Mouse (Mus musculus): ENCODE data around the gene Map3k20. TPM values are rescaled to one million over a fixed set of nuclear protein-coding genes. Genes with fewer than 3 reads are reported as not detected.
A peak's percentile ranks its signal among the peaks of the same experiment; 100 is the strongest.

Gene Map3k20
- polyA plus RNA-seq (2015; fragmentation: Nextera tagmentation; extraction: Ambion mirVana) = 5.9 and 6.0 TPM in 2 replicates

- no peaks in the 10 kb centered on the region for H3K36me3 ChIP-seq (ENCODE audit: poor library complexity, severe bottlenecking)
- 2% methylated on average over 47 of the region's 50 CpGs for WGBS
- no peaks in the 10 kb centered on the region for H3K9me3 ChIP-seq (replicated peaks)
- peak; percentile 84 for ATAC-seq
- peak within 1 kb of the TSS; percentile 78 for H3K4me3 ChIP-seq
- peak within 1 kb of the TSS; percentile 95 for H3K4me2 ChIP-seq
- H3K9ac ChIP-seq = peak within 1 kb of the TSS; percentile 84
- H3K27ac ChIP-seq = no peak within 1 kb of the TSS
- peaks cover 12% of the 10 kb centered on the region; the same call in 1 of the 2 replicates for H3K27me3 ChIP-seq
- peaks cover 14% of the 10 kb centered on the region for H3K4me1 ChIP-seq
Observed at GRCm38 (mm10) chr2:72285256-72285887, at the start of gene Map3k20. TSS of gene Map3k20 (plus strand) at chr2:72285637.

- WGBS = 88% methylated on average over 2 of the region's 2 CpGs
- Histone ChIP-seq H3K27ac (no peak overlapping the region), H3K27me3 (peaks cover 5% of the 10 kb centered on the region), H3K9me3 (replicated peaks) (no peaks in the 10 kb centered on the region), H3K36me3 (ENCODE audit: poor library complexity, severe bottlenecking) (no peaks in the 10 kb centered on the region), H3K9ac (no peak overlapping the region), H3K4me2 (no peak overlapping the region), H3K4me3 (no peak overlapping the region), H3K4me1 (peaks cover 25% of the 10 kb centered on the region)
- no peak for ATAC-seq
Observed at GRCm38 (mm10) chr2:72238421-72238820, 47.0 kb upstream of the Map3k20 start.

- H3K4me1 ChIP-seq = peaks cover 25% of the 10 kb centered on the region
- no peak overlapping the region for H3K27ac ChIP-seq
- H3K36me3 ChIP-seq (ENCODE audit: poor library complexity, severe bottlenecking) = no peaks in the 10 kb centered on the region
- 45% methylated on average over 11 of the region's 11 CpGs for WGBS
- peaks cover 5% of the 10 kb centered on the region for H3K27me3 ChIP-seq
- H3K4me2 ChIP-seq = no peak overlapping the region
- H3K9me3 ChIP-seq (replicated peaks) = no peaks in the 10 kb centered on the region
- no peak for ATAC-seq
- no peak overlapping the region for H3K9ac ChIP-seq
- H3K4me3 ChIP-seq = no peak overlapping the region
Observed at GRCm38 (mm10) chr2:72238925-72239324, 46.5 kb upstream of the Map3k20 start.

GRCm38 (mm10) chr2:72239456-72239855, 46.0 kb upstream of the Map3k20 start:
- ATAC-seq = no peak
- 90% methylated on average over 8 of the region's 8 CpGs for WGBS
- H3K9me3 ChIP-seq (replicated peaks) = no peaks in the 10 kb centered on the region
- H3K4me3 ChIP-seq = no peak overlapping the region
- H3K27me3 ChIP-seq = peaks cover 5% of the 10 kb centered on the region
- H3K36me3 ChIP-seq (ENCODE audit: poor library complexity, severe bottlenecking) = no peaks in the 10 kb centered on the region
- H3K9ac ChIP-seq = no peak overlapping the region
- no peak overlapping the region for H3K27ac ChIP-seq
- no peak overlapping the region for H3K4me2 ChIP-seq
- peaks cover 25% of the 10 kb centered on the region for H3K4me1 ChIP-seq

GRCm38 (mm10) chr2:72239993-72240392, 45.4 kb upstream of the Map3k20 start:
- no peak for ATAC-seq
- no peaks in the 10 kb centered on the region for H3K9me3 ChIP-seq (replicated peaks)
- H3K9ac ChIP-seq = no peak overlapping the region
- no peaks in the 10 kb centered on the region for H3K36me3 ChIP-seq (ENCODE audit: poor library complexity, severe bottlenecking)
- H3K27ac ChIP-seq = no peak overlapping the region
- no peak overlapping the region for H3K4me3 ChIP-seq
- H3K27me3 ChIP-seq = peaks cover 5% of the 10 kb centered on the region
- H3K4me1 ChIP-seq = peaks cover 25% of the 10 kb centered on the region
- no peak overlapping the region for H3K4me2 ChIP-seq
- WGBS = 59% methylated on average over 7 of the region's 7 CpGs

- peaks cover 5% of the 10 kb centered on the region for H3K27me3 ChIP-seq
- WGBS = 81% methylated on average over 6 of the region's 7 CpGs
- H3K9ac ChIP-seq = no peak overlapping the region
- H3K4me2 ChIP-seq = no peak overlapping the region
- H3K4me1 ChIP-seq = peaks cover 19% of the 10 kb centered on the region
- no peak for ATAC-seq
- no peaks in the 10 kb centered on the region for H3K36me3 ChIP-seq (ENCODE audit: poor library complexity, severe bottlenecking)
- H3K9me3 ChIP-seq (replicated peaks) = no peaks in the 10 kb centered on the region
- H3K27ac ChIP-seq = no peak overlapping the region
- no peak overlapping the region for H3K4me3 ChIP-seq
Observed at GRCm38 (mm10) chr2:72240691-72241090, 44.7 kb upstream of the Map3k20 start.

GRCm38 (mm10) chr2:72241714-72242472, 43.5 kb upstream of the Map3k20 start:
- no peak for ATAC-seq
- Histone ChIP-seq H3K4me3 (peak overlapping the region; percentile 15; the same call in 1 of the 2 replicates), H3K27ac (no peak overlapping the region), H3K4me2 (peak overlapping the region; percentile 42), H3K36me3 (ENCODE audit: poor library complexity, severe bottlenecking) (no peaks in the 10 kb centered on the region), H3K9me3 (replicated peaks) (no peaks in the 10 kb centered on the region), H3K9ac (no peak overlapping the region), H3K4me1 (peaks cover 15% of the 10 kb centered on the region), H3K27me3 (peaks cover 5% of the 10 kb centered on the region)
- WGBS = 47% methylated on average over 14 of the region's 14 CpGs

GRCm38 (mm10) chr2:72242910-72243675, 42.3 kb upstream of the Map3k20 start:
- no peak overlapping the region for H3K4me2 ChIP-seq
- H3K4me3 ChIP-seq = no peak overlapping the region
- no peaks in the 10 kb centered on the region for H3K9me3 ChIP-seq (replicated peaks)
- H3K4me1 ChIP-seq = peaks cover 15% of the 10 kb centered on the region
- H3K36me3 ChIP-seq (ENCODE audit: poor library complexity, severe bottlenecking) = no peaks in the 10 kb centered on the region
- no peak for ATAC-seq
- H3K27me3 ChIP-seq = peaks cover 5% of the 10 kb centered on the region
- no peak overlapping the region for H3K9ac ChIP-seq
- WGBS = 28% methylated on average over 12 of the region's 12 CpGs
- H3K27ac ChIP-seq = no peak overlapping the region

GRCm38 (mm10) chr2:72245631-72246030, 39.8 kb upstream of the Map3k20 start:
- H3K9ac ChIP-seq = no peak overlapping the region
- 81% methylated on average over 4 of the region's 4 CpGs for WGBS
- H3K9me3 ChIP-seq (replicated peaks) = no peaks in the 10 kb centered on the region
- H3K4me1 ChIP-seq = peaks cover 15% of the 10 kb centered on the region
- no peak for ATAC-seq
- H3K36me3 ChIP-seq (ENCODE audit: poor library complexity, severe bottlenecking) = no peaks in the 10 kb centered on the region
- H3K27me3 ChIP-seq = peaks cover 5% of the 10 kb centered on the region
- no peak overlapping the region for H3K4me2 ChIP-seq
- H3K4me3 ChIP-seq = no peak overlapping the region
- H3K27ac ChIP-seq = no peak overlapping the region

GRCm38 (mm10) chr2:72246376-72246775, 39.1 kb upstream of the Map3k20 start:
- H3K4me3 ChIP-seq = no peak overlapping the region
- no peak overlapping the region for H3K9ac ChIP-seq
- H3K4me2 ChIP-seq = no peak overlapping the region
- no peaks in the 10 kb centered on the region for H3K9me3 ChIP-seq (replicated peaks)
- H3K36me3 ChIP-seq (ENCODE audit: poor library complexity, severe bottlenecking) = no peaks in the 10 kb centered on the region
- WGBS = 85% methylated on average over 11 of the region's 11 CpGs
- no peak for ATAC-seq
- peaks cover 3% of the 10 kb centered on the region for H3K27me3 ChIP-seq
- peaks cover 15% of the 10 kb centered on the region for H3K4me1 ChIP-seq
- H3K27ac ChIP-seq = no peak overlapping the region

GRCm38 (mm10) chr2:72247819-72248218, 37.6 kb upstream of the Map3k20 start:
- H3K9me3 ChIP-seq (replicated peaks) = no peaks in the 10 kb centered on the region
- WGBS = 92% methylated on average over 6 of the region's 6 CpGs
- no peak overlapping the region for H3K4me2 ChIP-seq
- H3K4me3 ChIP-seq = no peak overlapping the region
- no peaks in the 10 kb centered on the region; the same call in 1 of the 2 replicates for H3K27me3 ChIP-seq
- peaks cover 11% of the 10 kb centered on the region for H3K4me1 ChIP-seq
- no peaks in the 10 kb centered on the region for H3K36me3 ChIP-seq (ENCODE audit: poor library complexity, severe bottlenecking)
- no peak overlapping the region for H3K27ac ChIP-seq
- H3K9ac ChIP-seq = no peak overlapping the region
- no peak for ATAC-seq
